Mouse (Mus musculus) inflammation-experienced regulatory T-cells, adult 6 months (primary cell): Measurements from ENCODE around the gene Hdac7. TPM values are rescaled to one million over a fixed set of nuclear protein-coding genes. Genes with fewer than 3 reads are reported as not detected.
A peak's percentile ranks its signal among the peaks of the same experiment; 100 is the strongest.

ENCODE experiments used
- ATAC-seq: one replicate; pipeline ENCODE4 v1.8.0; 2017
- polyA plus RNA-seq, 3 experiments: library from polyadenylated mRNA; unstranded; fragments of 100-300 nt; shearing (Covaris generic); gene quantifications; one replicate each; pipeline ENCODE4 v1.2.1; 2017

The Hdac7 gene
- polyA plus RNA-seq, 3 experiments from 2014 or later, result 47.2 to 80.6 (median 77.9) TPM

GRCm38 (mm10) chr15:97831242-97831986 lies 12.9 kb downstream of the Hdac7 start:
- ATAC-seq, result peak; percentile 47

GRCm38 (mm10) chr15:97830788-97831241 lies 13.5 kb downstream of the Hdac7 start:
- ATAC-seq, result no peak

GRCm38 (mm10) chr15:97830253-97830787 lies 14.0 kb downstream of the Hdac7 start:
- ATAC-seq, result no peak

- ATAC-seq, result no peak
These were observed 14.9 kb downstream of the Hdac7 start for GRCm38 (mm10) chr15:97829432-97829831.

- peak; percentile 7 for ATAC-seq
These were observed 15.4 kb downstream of the Hdac7 start for GRCm38 (mm10) chr15:97828901-97829338.

- ATAC-seq, result no peak
These were observed 16.0 kb downstream of the Hdac7 start for GRCm38 (mm10) chr15:97828221-97828842.

GRCm38 (mm10) chr15:97827401-97827800 lies 16.9 kb downstream of the Hdac7 start:
- no peak for ATAC-seq

- ATAC-seq, result no peak
These were observed 17.6 kb downstream of the Hdac7 start for GRCm38 (mm10) chr15:97826588-97827261.

GRCm38 (mm10) chr15:97825941-97826587 lies 18.2 kb downstream of the Hdac7 start:
- ATAC-seq, result no peak

- peak; percentile 81 for ATAC-seq
These were observed 19.0 kb downstream of the Hdac7 start for GRCm38 (mm10) chr15:97825071-97825940.

GRCm38 (mm10) chr15:97824042-97824441 lies 20.3 kb downstream of the Hdac7 start:
- ATAC-seq, result no peak

- no peak for ATAC-seq
These were observed 20.8 kb downstream of the Hdac7 start for GRCm38 (mm10) chr15:97823479-97823878.

- ATAC-seq, result no peak
These were observed 21.6 kb downstream of the Hdac7 start for GRCm38 (mm10) chr15:97822545-97823228.

- ATAC-seq, result no peak
These were observed 22.3 kb downstream of the Hdac7 start for GRCm38 (mm10) chr15:97821983-97822363.

- ATAC-seq, result peak; percentile 55
These were observed 22.9 kb downstream of the Hdac7 start for GRCm38 (mm10) chr15:97821321-97821982.

- ATAC-seq, result no peak
These were observed 24.4 kb downstream of the Hdac7 start for GRCm38 (mm10) chr15:97819937-97820336.

- no peak for ATAC-seq
These were observed 27.9 kb downstream of the Hdac7 start for GRCm38 (mm10) chr15:97816199-97816994.

- ATAC-seq, result no peak
These were observed 29.0 kb downstream of the Hdac7 start for GRCm38 (mm10) chr15:97815254-97815653.

- ATAC-seq, result no peak
These were observed 29.6 kb downstream of the Hdac7 start for GRCm38 (mm10) chr15:97814703-97815102.
